Mouse (Mus musculus) lung, embryonic 14.5 days (tissue): ENCODE measurements around the gene Slc25a43. TPM values are rescaled to one million over a fixed set of nuclear protein-coding genes. Genes with fewer than 3 reads are reported as not detected.

Experiments used
- ATAC-seq: fragments of 200-750 bp; cut with Nextera tagmentation; 2 replicates; pipeline ENCODE4 v1.8.0; 2017; ENCODE audit warnings: mild to moderate bottlenecking, moderate TSS enrichment, moderate library complexity; ENCODE audit not compliant: insufficient read depth
- DNase-seq: peaks from one replicate; pipeline ENCODE4 v3.0.0-alpha.2; 2015
- H3K27ac ChIP-seq: fragments of 300-500 bp; sonication (generic); 2 replicates; pipeline ENCODE4 v1.5.1; 2014; ENCODE audit warnings: low read depth, mild to moderate bottlenecking, moderate library complexity
- H3K27me3 ChIP-seq: fragments of 300-500 bp; sonication (generic); 2 replicates; pipeline ENCODE4 v1.6.1; 2014; ENCODE audit warnings: low read length, control low read depth; ENCODE audit not compliant: insufficient read depth
- H3K36me3 ChIP-seq: fragments of 300-500 bp; sonication (generic); 2 replicates; pipeline ENCODE4 v1.6.1; 2014; ENCODE audit warnings: control low read depth; ENCODE audit not compliant: insufficient read depth
- H3K4me1 ChIP-seq: fragments of 300-500 bp; sonication (generic); 2 replicates; pipeline ENCODE4 v1.6.1; 2014; ENCODE audit warnings: antibody characterized with exemption, control low read depth; ENCODE audit not compliant: insufficient read depth
- H3K4me2 ChIP-seq: fragments of 300-500 bp; sonication (generic); 2 replicates; pipeline ENCODE4 v1.6.1; 2014; ENCODE audit warnings: mild to moderate bottlenecking
- H3K4me3 ChIP-seq: fragments of 300-500 bp; sonication (generic); 2 replicates; pipeline ENCODE4 v1.5.1; 2014; ENCODE audit warnings: low read depth, low read length
- H3K9ac ChIP-seq: fragments of 300-500 bp; sonication (generic); 2 replicates; pipeline ENCODE4 v1.6.1; 2014
- H3K9me3 ChIP-seq: fragments of 300-500 bp; sonication (generic); 2 replicates; pipeline ENCODE4 v1.6.1; 2016; ENCODE audit warnings: low read depth, low read length, control low read depth
- CTCF ChIP-seq: IDR thresholded peaks from 2 replicates; pipeline ENCODE4 v1.5.1; 2016; ENCODE audit warnings: antibody characterized with exemption, low read depth
- WGBS: fragments of 180-500 bp; shearing (Covaris S2); extraction: QIAGEN DNeasy Blood & Tissue Kit; methylation state at CpG from one replicate; pipeline ENCODE4 v1.1.7; 2014; 5-methylcytosine and 5-hydroxymethylcytosine counted together
- polyA plus RNA-seq: library from polyadenylated mRNA; unstranded; fragments of >200 nt; fragmentation: Nextera tagmentation; extraction: Ambion mirVana; gene quantifications from 2 replicates; pipeline ENCODE4 v1.2.1, GENCODE M21; 2014

The Slc25a43 gene
- polyA plus RNA-seq, 1 experiment from 2014 or later, result 0.92 TPM

DNA sequence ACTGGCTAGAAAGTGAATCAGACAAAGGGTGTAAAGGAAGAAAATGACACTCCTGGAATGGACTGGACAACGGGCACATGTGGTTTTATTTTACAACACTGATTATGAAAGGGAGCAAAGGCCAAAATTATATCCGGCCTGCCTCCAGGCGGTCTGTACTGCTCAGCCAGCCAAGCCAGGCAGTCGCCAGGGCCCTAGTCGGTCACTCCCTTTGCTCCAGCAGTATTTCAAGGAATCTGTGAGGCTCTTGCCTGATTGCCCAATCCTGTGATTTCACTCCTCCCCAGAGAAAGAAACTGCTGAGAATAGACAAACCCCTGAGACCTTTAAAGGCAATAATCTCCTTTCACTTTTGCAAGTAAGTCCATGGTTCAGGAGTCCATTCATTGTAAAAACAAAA is 60.7 kb downstream of the Slc25a43 start:
- no peak for TF ChIP-seq CTCF
- WGBS, result 45% methylated on average over 5 of the region's 5 CpGs
- no peaks in the 10 kb centered on the region for H3K36me3 ChIP-seq
- H3K4me1 ChIP-seq, result no peaks in the 10 kb centered on the region
- H3K9me3 ChIP-seq, result no peaks in the 10 kb centered on the region
- H3K27me3 ChIP-seq, result no peaks in the 10 kb centered on the region
- ATAC-seq (peak; percentile 16; the same call in 1 of the 2 replicates), DNase-seq (peak; percentile 55)
- H3K4me3 ChIP-seq, result no peak overlapping the region
- H3K27ac ChIP-seq, result no peak overlapping the region
- H3K4me2 ChIP-seq, result no peak overlapping the region
- H3K9ac ChIP-seq, result no peak overlapping the region

DNA sequence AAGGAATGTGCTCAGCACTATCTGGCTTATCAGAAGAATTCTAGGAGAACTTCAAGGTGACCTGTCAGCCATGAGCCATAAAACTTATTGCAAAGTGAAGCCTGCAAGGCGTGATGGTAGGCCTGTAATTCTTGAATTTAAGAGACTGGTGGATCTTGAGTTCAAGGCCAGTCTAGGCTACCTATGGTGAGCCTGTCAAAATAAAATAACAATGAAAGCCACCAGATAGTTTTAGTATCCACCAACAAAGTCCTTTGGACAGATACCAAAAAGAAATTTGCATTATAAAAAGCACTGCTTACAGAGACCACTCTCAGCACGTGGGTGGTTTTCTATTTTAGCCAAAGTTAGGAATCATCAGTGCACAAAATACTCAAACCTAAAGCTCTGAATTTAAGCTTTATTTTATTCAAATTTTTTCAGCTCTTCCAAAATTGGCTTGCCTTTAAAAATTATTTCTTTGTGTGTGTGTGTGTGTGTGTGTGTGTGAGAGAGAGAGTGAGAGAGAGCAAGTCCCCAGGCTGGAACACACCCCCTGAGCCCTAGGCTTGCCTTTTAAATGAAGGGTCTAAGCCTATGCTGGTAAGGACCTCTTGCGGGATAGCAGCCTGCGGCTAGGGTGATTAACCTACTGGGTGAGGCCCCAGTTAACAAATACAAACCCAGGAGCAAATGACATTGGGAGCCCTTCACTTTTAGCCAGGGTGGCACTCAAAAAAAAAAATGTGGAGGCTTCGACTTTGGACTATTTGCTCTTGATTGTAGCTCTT is 62.2 kb downstream of the Slc25a43 start:
- H3K27ac ChIP-seq, result no peak overlapping the region
- DNase-seq (no peak), ATAC-seq (no peak)
- no peak overlapping the region for H3K9ac ChIP-seq
- no peaks in the 10 kb centered on the region for H3K27me3 ChIP-seq
- H3K4me2 ChIP-seq, result no peak overlapping the region
- no peaks in the 10 kb centered on the region for H3K9me3 ChIP-seq
- no peak for TF ChIP-seq CTCF
- no peaks in the 10 kb centered on the region for H3K4me1 ChIP-seq
- no peaks in the 10 kb centered on the region for H3K36me3 ChIP-seq
- 66% methylated on average over 5 of the region's 5 CpGs for WGBS
- H3K4me3 ChIP-seq, result no peak overlapping the region

DNA sequence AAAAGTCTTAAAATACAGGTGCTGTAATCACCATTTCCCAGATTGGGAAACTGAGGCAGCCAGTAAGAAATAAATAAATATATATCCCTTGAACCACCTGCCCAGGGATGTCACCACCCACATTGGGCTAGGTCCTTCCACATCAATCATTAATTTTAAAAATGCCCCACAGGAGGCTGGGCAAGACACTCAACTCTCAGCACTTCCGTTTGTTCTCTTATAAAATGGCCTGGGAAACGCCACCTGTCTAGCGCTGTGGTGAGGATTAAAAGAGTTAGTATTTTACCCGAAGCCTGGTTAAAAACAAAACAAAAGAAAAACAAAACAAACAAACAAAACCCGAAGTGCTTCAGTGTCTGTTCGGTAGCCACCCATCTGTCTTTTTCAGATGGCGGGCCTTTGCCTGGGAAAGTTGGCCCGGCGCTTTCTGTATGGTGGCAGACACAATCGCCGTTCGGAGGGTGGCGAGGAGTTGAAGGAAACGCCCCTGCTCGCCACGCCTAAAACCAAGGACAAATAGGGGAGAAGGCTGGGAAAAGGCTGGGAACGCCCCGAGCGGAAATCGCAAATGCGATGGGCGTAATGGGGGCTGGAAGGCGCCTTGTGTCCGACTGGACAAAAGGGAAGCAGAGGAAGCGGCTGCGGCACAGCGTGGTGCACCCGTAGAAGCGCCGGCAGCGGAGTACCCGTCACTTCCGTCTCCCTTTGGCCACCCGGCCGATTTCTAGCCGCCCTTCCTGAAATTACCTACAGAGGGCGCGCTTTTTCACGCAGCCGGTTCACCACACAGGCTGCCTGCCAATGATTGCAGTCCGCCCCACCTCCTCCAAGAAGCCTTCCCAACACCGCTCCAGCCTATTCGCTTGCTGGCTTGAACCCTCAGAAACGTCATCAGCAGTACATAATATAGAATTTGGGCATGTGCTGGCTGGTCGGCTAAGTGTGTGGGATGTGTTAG is 64.2 kb downstream of the Slc25a43 start:
- Histone ChIP-seq H3K27me3 (no peaks in the 10 kb centered on the region), H3K4me3 (peak overlapping the region; percentile 24), H3K9ac (peak overlapping the region; percentile 17), H3K4me1 (no peaks in the 10 kb centered on the region), H3K4me2 (peak overlapping the region; percentile 56), H3K36me3 (no peaks in the 10 kb centered on the region), H3K27ac (peak overlapping the region; percentile 79), H3K9me3 (no peaks in the 10 kb centered on the region)
- peak; percentile 75 for TF ChIP-seq CTCF
- DNase-seq (peak; percentile 91), ATAC-seq (peak; percentile 93)
- 13% methylated on average over 45 of the region's 45 CpGs for WGBS

DNA sequence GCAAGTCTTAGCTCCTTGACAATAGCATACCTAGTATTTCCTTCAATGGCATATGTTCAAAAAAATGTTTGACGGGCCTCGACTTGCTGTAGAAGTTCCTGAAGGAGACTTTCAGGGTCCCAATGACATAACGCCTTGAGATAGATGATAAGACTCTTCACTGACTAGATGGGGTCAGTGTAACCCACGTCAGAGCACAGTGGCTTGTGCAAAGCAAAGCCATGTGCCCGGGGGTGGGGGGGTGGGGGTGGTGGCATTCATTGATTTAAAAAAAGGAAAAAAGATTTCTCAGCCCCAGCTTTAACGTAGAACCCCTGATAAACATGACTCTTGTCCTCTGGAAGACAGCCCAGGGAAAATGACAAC is 64.8 kb downstream of the Slc25a43 start:
- H3K9me3 ChIP-seq, result no peaks in the 10 kb centered on the region
- ATAC-seq, result peak; percentile 26; the same call in 1 of the 2 replicates
- no peaks in the 10 kb centered on the region for H3K4me1 ChIP-seq
- DNase-seq, result no peak
- no peak overlapping the region for H3K9ac ChIP-seq
- H3K27me3 ChIP-seq, result no peaks in the 10 kb centered on the region
- TF ChIP-seq CTCF, result no peak
- H3K4me2 ChIP-seq, result peak overlapping the region; percentile 56
- 49% methylated on average over 6 of the region's 6 CpGs for WGBS
- peak overlapping the region; percentile 79 for H3K27ac ChIP-seq
- no peaks in the 10 kb centered on the region for H3K36me3 ChIP-seq
- peak overlapping the region; percentile 24 for H3K4me3 ChIP-seq

DNA sequence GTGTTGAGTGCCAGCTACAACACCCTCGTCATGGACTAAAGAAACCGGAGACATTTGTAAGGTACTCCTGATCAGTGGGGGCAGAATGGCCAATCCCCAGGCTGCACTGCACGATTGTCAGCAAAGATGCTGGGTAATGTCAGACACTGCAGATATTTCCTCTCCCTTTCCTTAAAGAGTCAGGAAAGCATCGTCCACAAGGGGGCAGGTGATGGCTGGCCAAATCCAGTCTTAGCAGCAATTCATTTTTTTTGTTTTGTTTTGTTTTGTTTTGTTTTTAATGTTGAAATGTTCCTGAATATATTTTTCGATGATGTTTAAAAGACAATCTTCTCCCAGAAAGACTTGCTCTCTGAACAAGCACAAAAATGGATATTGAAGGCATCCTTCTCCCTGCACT is 67.9 kb downstream of the Slc25a43 start:
- H3K4me2 ChIP-seq, result no peak overlapping the region
- H3K4me1 ChIP-seq, result no peaks in the 10 kb centered on the region
- DNase-seq (peak; percentile 71), ATAC-seq (no peak)
- peak; percentile 60 for TF ChIP-seq CTCF
- H3K27ac ChIP-seq, result no peak overlapping the region
- WGBS, result 47% methylated on average over 5 of the region's 5 CpGs
- H3K9ac ChIP-seq, result no peak overlapping the region
- no peaks in the 10 kb centered on the region for H3K36me3 ChIP-seq
- H3K27me3 ChIP-seq, result no peaks in the 10 kb centered on the region
- no peak overlapping the region for H3K4me3 ChIP-seq
- H3K9me3 ChIP-seq, result no peaks in the 10 kb centered on the region

DNA sequence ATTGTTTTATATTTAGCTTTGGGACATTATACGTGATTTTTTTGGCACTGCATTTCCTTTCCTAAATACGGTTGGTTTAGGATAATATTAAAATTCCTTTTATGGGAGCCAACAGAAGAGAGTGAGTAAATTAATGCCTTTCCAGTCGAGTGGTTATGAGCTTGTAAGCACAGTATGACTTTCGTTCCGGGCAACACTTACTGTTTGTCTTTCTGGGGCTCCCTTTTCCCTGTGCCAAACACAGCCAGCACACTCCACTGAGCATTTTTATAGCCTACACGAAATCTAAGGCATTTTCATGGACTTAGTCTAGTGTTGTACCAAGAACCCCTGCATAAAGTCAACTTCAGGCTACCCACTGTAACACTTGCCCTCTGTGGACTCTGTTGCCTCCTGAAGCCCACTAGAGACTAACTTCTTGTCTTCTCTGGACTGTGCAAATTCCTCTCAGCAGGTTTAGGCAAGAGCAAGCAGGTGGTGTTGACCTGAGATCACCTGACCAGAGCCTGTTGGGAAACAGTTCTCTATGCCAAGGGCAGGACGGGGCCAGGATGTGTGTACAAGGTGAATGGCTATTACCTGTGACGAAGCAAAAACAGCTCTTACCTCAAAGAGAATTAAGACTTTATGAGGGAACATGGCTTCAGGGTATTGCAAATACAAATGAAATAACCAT is 70.8 kb downstream of the Slc25a43 start:
- Histone ChIP-seq H3K4me2 (no peak overlapping the region), H3K9ac (no peak overlapping the region), H3K9me3 (no peaks in the 10 kb centered on the region), H3K4me1 (no peaks in the 10 kb centered on the region), H3K4me3 (no peak overlapping the region), H3K36me3 (no peaks in the 10 kb centered on the region), H3K27ac (no peak overlapping the region), H3K27me3 (no peaks in the 10 kb centered on the region)
- DNase-seq (no peak), ATAC-seq (no peak)
- WGBS, result 72% methylated on average over 8 of the region's 8 CpGs
- TF ChIP-seq CTCF, result no peak

DNA sequence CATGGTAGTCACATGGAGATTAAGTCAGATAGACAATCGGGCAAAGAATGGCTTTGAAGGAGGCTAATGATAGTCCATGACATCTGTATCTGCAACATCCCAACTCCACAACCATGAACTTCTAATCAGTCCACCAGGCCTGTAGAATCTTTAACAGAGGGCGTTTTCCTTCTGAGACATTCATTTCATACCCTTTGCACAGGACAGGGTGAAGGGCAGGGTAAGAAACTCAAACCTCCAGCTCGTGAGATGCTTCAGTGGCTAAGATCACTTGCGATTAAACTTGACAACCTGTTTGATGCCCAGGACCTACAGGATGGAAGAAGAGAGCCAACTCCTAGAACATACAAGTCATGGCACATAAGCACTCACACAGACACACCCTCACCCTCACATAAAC is 71.6 kb downstream of the Slc25a43 start:
- no peak for TF ChIP-seq CTCF
- Histone ChIP-seq H3K4me1 (no peaks in the 10 kb centered on the region), H3K27ac (no peak overlapping the region), H3K9ac (no peak overlapping the region), H3K27me3 (no peaks in the 10 kb centered on the region), H3K9me3 (no peaks in the 10 kb centered on the region), H3K36me3 (no peaks in the 10 kb centered on the region), H3K4me3 (no peak overlapping the region), H3K4me2 (no peak overlapping the region)
- 75% methylated on average over 4 of the region's 4 CpGs for WGBS
- DNase-seq (no peak), ATAC-seq (no peak)
